Mouse (Mus musculus): Measurements from ENCODE around the gene Srgap3.

DNA sequence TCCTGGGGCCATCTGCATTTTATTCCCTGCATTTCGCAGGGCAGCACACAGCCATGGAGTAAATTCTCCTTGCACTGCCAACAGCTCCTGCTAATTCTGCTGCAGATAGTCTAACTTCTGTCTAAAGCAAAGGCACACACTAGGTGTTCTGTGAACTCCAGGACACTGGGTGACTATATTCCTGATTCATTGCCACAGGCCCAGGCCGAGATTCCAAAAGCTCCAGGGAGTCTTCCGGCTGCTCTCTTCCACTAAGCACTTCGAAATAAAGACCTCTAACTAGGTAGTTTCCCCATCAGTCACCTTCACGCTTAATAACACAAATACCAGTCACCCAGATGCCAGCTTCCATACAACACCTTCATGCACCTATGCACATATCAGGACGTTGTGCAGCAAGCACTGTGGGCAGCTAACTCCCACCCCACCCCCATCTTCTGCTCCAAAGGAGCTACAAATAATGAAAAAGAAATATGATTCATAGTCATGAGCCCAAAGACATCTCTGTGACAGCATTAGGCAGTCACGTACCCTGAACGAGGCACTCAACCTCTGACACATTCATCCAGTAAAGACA lies 26.4 kb downstream of the Srgap3 start:
- TF ChIP-seq CTCF (IDR thresholded peaks at IDR 0.05; ENCODE audit: borderline replicate concordance, insufficient read depth, low read length) (no peak), POLR2A (IDR thresholded peaks at IDR 0.05; ENCODE audit: low read depth, low read length) (no peak)

All from embryonic fibroblast, embryonic 13.5 days (primary cell).